In genomic region chr11:84879772-84880464, GRCm38 (mm10) we compare ENCODE assay signal across 8 mouse cellular contexts. TPM values are rescaled to one million over a fixed set of nuclear protein-coding genes. Genes with fewer than 3 reads are reported as not detected.
DNase-seq lines count a peak whose midpoint lies in the region; ATAC-seq and TF ChIP-seq lines count a peak whose summit lies in the region.

Myo19 (plus strand) TSS chr11:84880148.
Pigw (minus strand) TSS chr11:84880285.

- no peaks in the 10 kb centered on the region for H3K27me3 ChIP-seq in C2C12 (ENCODE audit: control insufficient read depth, insufficient read depth, insufficient read length)
- H3K27me3 ChIP-seq in embryonic facial prominence, embryonic 15.5 days: no peaks in the 10 kb centered on the region
- no peaks in the 10 kb centered on the region for H3K27me3 ChIP-seq in heart, embryonic 10.5 days (ENCODE audit: insufficient read depth, poor library complexity, severe bottlenecking)
- H3K27me3 ChIP-seq in kidney, embryonic 15.5 days: no peaks in the 10 kb centered on the region
- H3K27me3 ChIP-seq in liver, embryonic 12.5 days (replicated peaks): no peaks in the 10 kb centered on the region
- no peaks in the 10 kb centered on the region for H3K27me3 ChIP-seq in stomach, embryonic 14.5 days (ENCODE audit: control insufficient read depth, insufficient read depth, low read length)

- H3K9ac ChIP-seq in embryonic facial prominence, embryonic 15.5 days: peak within 1 kb of the TSS; percentile 76
- H3K9ac ChIP-seq in kidney, embryonic 15.5 days: peak within 1 kb of the TSS; percentile 72
- peak within 1 kb of the TSS; percentile 94 for H3K9ac ChIP-seq in liver, embryonic 12.5 days
- H3K9ac ChIP-seq in stomach, embryonic 14.5 days (replicated peaks; ENCODE audit: low read depth, low read length): peak within 1 kb of the TSS; percentile 74

- TF ChIP-seq CTCF in C2C12 (IDR thresholded peaks at IDR 0.05; ENCODE audit: control insufficient read depth, insufficient read depth, insufficient read length): peak; percentile 17
- no peak for TF ChIP-seq CTCF in bone marrow macrophage, adult 2 months (IDR thresholded peaks at IDR 0.05; ENCODE audit: low read depth, low read length)

- H3K79me3 ChIP-seq in C2C12 (ENCODE audit: low read depth): peaks cover 23% of the 10 kb centered on the region

- peak; percentile 91 for ATAC-seq in embryonic facial prominence, embryonic 15.5 days (ENCODE audit: insufficient number of reproducible peaks, low FRiP score, low TSS enrichment, low read depth)
- ATAC-seq in kidney, embryonic 15.5 days (replicated peaks; ENCODE audit: low FRiP score): peak; percentile 98
- ATAC-seq in liver, embryonic 12.5 days: peak; percentile 95
- ATAC-seq in stomach, embryonic 14.5 days (ENCODE audit: insufficient number of reproducible peaks, insufficient read depth, low FRiP score, low read depth): peak; percentile 94

- peak within 1 kb of the TSS; percentile 69 for H3K27ac ChIP-seq in bone marrow macrophage, adult 2 months (ENCODE audit: insufficient read depth, low read depth, low read length)
- peak within 1 kb of the TSS; percentile 93 for H3K27ac ChIP-seq in embryonic facial prominence, embryonic 15.5 days (replicated peaks)
- peak within 1 kb of the TSS; percentile 97 for H3K27ac ChIP-seq in heart, embryonic 10.5 days
- peak within 1 kb of the TSS; percentile 97 for H3K27ac ChIP-seq in kidney, embryonic 15.5 days
- peak within 1 kb of the TSS; percentile 93 for H3K27ac ChIP-seq in liver, embryonic 12.5 days
- H3K27ac ChIP-seq in stomach, embryonic 14.5 days (ENCODE audit: low read length): peak within 1 kb of the TSS; percentile 93

- peaks cover 51% of the 10 kb centered on the region for H3K36me3 ChIP-seq in C2C12 (ENCODE audit: control insufficient read depth, insufficient read depth)
- peaks cover 14% of the 10 kb centered on the region; the same call in 1 of the 2 replicates for H3K36me3 ChIP-seq in embryonic facial prominence, embryonic 15.5 days
- H3K36me3 ChIP-seq in heart, embryonic 10.5 days: peaks cover 39% of the 10 kb centered on the region
- peaks cover 36% of the 10 kb centered on the region for H3K36me3 ChIP-seq in kidney, embryonic 15.5 days
- H3K36me3 ChIP-seq in liver, embryonic 12.5 days: peaks cover 50% of the 10 kb centered on the region
- peaks cover 4% of the 10 kb centered on the region; the same call in 1 of the 2 replicates for H3K36me3 ChIP-seq in stomach, embryonic 14.5 days (ENCODE audit: control insufficient read depth, insufficient read depth, low read length)

- H3K79me2 ChIP-seq in C2C12 (ENCODE audit: control insufficient read depth, insufficient read depth): peaks cover 55% of the 10 kb centered on the region

- no peaks in the 10 kb centered on the region for H3K9me3 ChIP-seq in embryonic facial prominence, embryonic 15.5 days (replicated peaks)
- no peaks in the 10 kb centered on the region for H3K9me3 ChIP-seq in heart, embryonic 10.5 days
- H3K9me3 ChIP-seq in kidney, embryonic 15.5 days (replicated peaks): no peaks in the 10 kb centered on the region
- no peaks in the 10 kb centered on the region for H3K9me3 ChIP-seq in liver, embryonic 12.5 days (replicated peaks)
- no peaks in the 10 kb centered on the region for H3K9me3 ChIP-seq in stomach, embryonic 14.5 days (ENCODE audit: control insufficient read depth, low read depth, low read length)

- peak; percentile 87 for DNase-seq in heart, embryonic 10.5 days (ENCODE audit: low spot score)
- DNase-seq in naive thymus-derived CD4-positive, alpha-beta T cell, adult 2 months (ENCODE audit: low read depth): peak; percentile 81

- under 1% methylated on average over 81 of the region's 81 CpGs for WGBS in embryonic facial prominence, embryonic 15.5 days
- under 1% methylated on average over 81 of the region's 81 CpGs for WGBS in heart, embryonic 10.5 days
- WGBS in kidney, embryonic 15.5 days: under 1% methylated on average over 80 of the region's 81 CpGs
- WGBS in liver, embryonic 12.5 days (ENCODE audit: insufficient replicate concordance): under 1% methylated on average over 76 of the region's 81 CpGs
- WGBS in stomach, embryonic 14.5 days: under 1% methylated on average over 72 of the region's 81 CpGs

- peaks cover 7% of the 10 kb centered on the region for H3K4me1 ChIP-seq in bone marrow macrophage, adult 2 months (ENCODE audit: control insufficient read depth, insufficient read depth, low read length)
- peaks cover 17% of the 10 kb centered on the region for H3K4me1 ChIP-seq in embryonic facial prominence, embryonic 15.5 days
- H3K4me1 ChIP-seq in heart, embryonic 10.5 days: peaks cover 19% of the 10 kb centered on the region
- peaks cover 19% of the 10 kb centered on the region for H3K4me1 ChIP-seq in kidney, embryonic 15.5 days
- H3K4me1 ChIP-seq in liver, embryonic 12.5 days: peaks cover 34% of the 10 kb centered on the region
- peaks cover 12% of the 10 kb centered on the region; the same call in 1 of the 2 replicates for H3K4me1 ChIP-seq in stomach, embryonic 14.5 days (ENCODE audit: control insufficient read depth, insufficient read depth, low read length)

- TF ChIP-seq POLR2A in bone marrow macrophage, adult 2 months (IDR thresholded peaks at IDR 0.05; ENCODE audit: borderline replicate concordance, low read depth, low read length): no peak

- peak within 1 kb of the TSS; percentile 91 for H3K4me2 ChIP-seq in embryonic facial prominence, embryonic 15.5 days (replicated peaks)
- H3K4me2 ChIP-seq in kidney, embryonic 15.5 days: peak within 1 kb of the TSS; percentile 91
- H3K4me2 ChIP-seq in liver, embryonic 12.5 days: peak within 1 kb of the TSS; percentile 99
- H3K4me2 ChIP-seq in stomach, embryonic 14.5 days (replicated peaks; ENCODE audit: low read depth, low read length): peak within 1 kb of the TSS; percentile 88

- peak within 1 kb of the TSS; percentile 90 for H3ac ChIP-seq in C2C12 (ENCODE audit: control insufficient read depth, insufficient read length, low read depth)

- peak within 1 kb of the TSS; percentile 56 for H3K4me3 ChIP-seq in C2C12 (ENCODE audit: insufficient read depth, poor library complexity, severe bottlenecking)
- peak within 1 kb of the TSS; percentile 88 for H3K4me3 ChIP-seq in bone marrow macrophage, adult 2 months (ENCODE audit: insufficient read depth, low read length)
- H3K4me3 ChIP-seq in embryonic facial prominence, embryonic 15.5 days (replicated peaks): peak within 1 kb of the TSS; percentile 89
- H3K4me3 ChIP-seq in heart, embryonic 10.5 days: peak within 1 kb of the TSS; percentile 93
- H3K4me3 ChIP-seq in kidney, embryonic 15.5 days (replicated peaks): peak within 1 kb of the TSS; percentile 84
- H3K4me3 ChIP-seq in liver, embryonic 12.5 days: peak within 1 kb of the TSS; percentile 85
- H3K4me3 ChIP-seq in stomach, embryonic 14.5 days (ENCODE audit: low read depth, low read length): peak within 1 kb of the TSS; percentile 87

TF ChIP-seq in C2C12, 6 proteins besides CTCF, POLR2A, EP300 and RAD21:
- TF ChIP-seq CEBPB (IDR thresholded peaks at IDR 0.05; ENCODE audit: low read depth) (no peak), USF1 (IDR thresholded peaks at IDR 0.05; ENCODE audit: low read depth) (peak; percentile 42), MAX (IDR thresholded peaks at IDR 0.05) (peak; percentile 99)

RNA-seq across cellular contexts. Expression of gene Myo19, which starts in this region (rescaled TPM):
- 13.2 TPM for polyA plus RNA-seq in C2C12 (2012; fragmentation: generic; extraction: Trizol)
- polyA plus RNA-seq in bone marrow macrophage, adult 2 months (2012; ENCODE audit: insufficient read depth, insufficient read length, missing spikeins): 1.9 and 2.3 TPM in 2 replicates
- polyA plus RNA-seq in embryonic facial prominence, embryonic 15.5 days (2015; fragmentation: Nextera tagmentation; extraction: Ambion mirVana): 11.5 and 14.2 TPM in 2 replicates
- polyA plus RNA-seq in heart, embryonic 10.5 days (2016; fragmentation: Nextera tagmentation; extraction: Ambion mirVana): 10.1 and 10.6 TPM in 2 replicates
- polyA plus RNA-seq in kidney, embryonic 15.5 days (2015; fragmentation: Nextera tagmentation; extraction: Ambion mirVana): 11.1 and 12.3 TPM in 2 replicates
- polyA plus RNA-seq in liver, embryonic 12.5 days (2016; fragmentation: Nextera tagmentation; extraction: Ambion mirVana): 7.6 TPM in 2 replicates
- 9.3 and 9.4 TPM in 2 replicates for polyA plus RNA-seq in stomach, embryonic 14.5 days (2014; fragmentation: Nextera tagmentation; extraction: Ambion mirVana)

RNA-seq across cellular contexts. Expression of gene Pigw, which starts in this region (rescaled TPM):
- 3.9 TPM for polyA plus RNA-seq in C2C12 (2012; fragmentation: generic; extraction: Trizol)
- 2.6 and 4.0 TPM in 2 replicates for polyA plus RNA-seq in bone marrow macrophage, adult 2 months (2012; ENCODE audit: insufficient read depth, insufficient read length, missing spikeins)
- polyA plus RNA-seq in embryonic facial prominence, embryonic 15.5 days (2015; fragmentation: Nextera tagmentation; extraction: Ambion mirVana): 1.9 and 2.4 TPM in 2 replicates
- 2.7 and 2.8 TPM in 2 replicates for polyA plus RNA-seq in heart, embryonic 10.5 days (2016; fragmentation: Nextera tagmentation; extraction: Ambion mirVana)
- 3.7 and 4.9 TPM in 2 replicates for polyA plus RNA-seq in kidney, embryonic 15.5 days (2015; fragmentation: Nextera tagmentation; extraction: Ambion mirVana)
- 2.6 and 3.2 TPM in 2 replicates for polyA plus RNA-seq in liver, embryonic 12.5 days (2016; fragmentation: Nextera tagmentation; extraction: Ambion mirVana)
- polyA plus RNA-seq in stomach, embryonic 14.5 days (2014; fragmentation: Nextera tagmentation; extraction: Ambion mirVana): 3.0 and 4.2 TPM in 2 replicates

Comparison
In these comparisons a context has a peak if more than half of its experiments do, and no peak if none do; other contexts are left out.
1. Peak in every context shown above with its lines: DNase-seq, ATAC-seq, H3K4me3 ChIP-seq and H3K27ac ChIP-seq.